ENCODE assay signal across 20 mouse cellular contexts in genomic region chr6:90332561-90333425, GRCm38 (mm10). TPM values are rescaled to one million over a fixed set of nuclear protein-coding genes. Genes with fewer than 3 reads are reported as not detected.
DNase-seq lines count a peak whose midpoint lies in the region; ATAC-seq and TF ChIP-seq lines count a peak whose summit lies in the region.
"Had no signal": no experiment of that assay in that cellular context is flagged by ENCODE, and none has a peak within 500 bp of the region (broad histone marks: within the 10 kb centered on the region; RNA-seq: fewer than 3 reads in every experiment).

Gene Uroc1, plus strand, starts transcription at chr6:90333284.

- no peak within 1 kb of the TSS for H3K27ac ChIP-seq in kidney, embryonic 15.5 days
- H3K27ac ChIP-seq in liver, embryonic 11.5 days (ENCODE audit: low read depth, low read length) = peak within 1 kb of the TSS; percentile 6; the same call in 1 of the 2 replicates
- no peak within 1 kb of the TSS for H3K27ac ChIP-seq in stomach, postnatal 0 days (replicated peaks)
- H3K27ac ChIP-seq in forebrain, postnatal 0 days (ENCODE audit: low read depth, low read length) = no peak within 1 kb of the TSS
- no peak within 1 kb of the TSS for H3K27ac ChIP-seq in midbrain, embryonic 13.5 days
- H3K27ac ChIP-seq: forebrain, embryonic 13.5 days; hindbrain, embryonic 10.5 days; layer of hippocampus, adult 2 months; neural tube, embryonic 13.5 days had no signal

- ATAC-seq in kidney, embryonic 15.5 days (replicated peaks; ENCODE audit: low FRiP score) = peak; percentile 10; the same call in 1 of the 2 replicates
- peak; percentile 82 for ATAC-seq in liver, embryonic 11.5 days (replicated peaks; ENCODE audit: low FRiP score)
- 0 out of 2 replicates have a peak, but pooled peaks have one; percentile 45 for ATAC-seq in stomach, postnatal 0 days (ENCODE audit: low FRiP score, low TSS enrichment)
- ATAC-seq in forebrain, postnatal 0 days = no peak
- ATAC-seq in midbrain, embryonic 13.5 days = no peak
- ATAC-seq: forebrain, embryonic 13.5 days had no signal

- 84% methylated on average over 7 of the region's 7 CpGs for WGBS in kidney, embryonic 15.5 days
- WGBS in liver, embryonic 11.5 days = 72% methylated on average over 7 of the region's 7 CpGs
- 80% methylated on average over 7 of the region's 7 CpGs for WGBS in stomach, postnatal 0 days
- WGBS in forebrain, postnatal 0 days = 88% methylated on average over 7 of the region's 7 CpGs
- WGBS in midbrain, embryonic 13.5 days = 83% methylated on average over 7 of the region's 7 CpGs

- no peak within 1 kb of the TSS for H3K9ac ChIP-seq in kidney, embryonic 15.5 days
- no peak within 1 kb of the TSS for H3K9ac ChIP-seq in liver, embryonic 11.5 days (ENCODE audit: low read depth, low read length)
- H3K9ac ChIP-seq in stomach, postnatal 0 days (ENCODE audit: low read length) = no peak within 1 kb of the TSS
- no peak within 1 kb of the TSS for H3K9ac ChIP-seq in forebrain, postnatal 0 days
- no peak within 1 kb of the TSS for H3K9ac ChIP-seq in midbrain, embryonic 13.5 days (replicated peaks)
- H3K9ac ChIP-seq: forebrain, embryonic 13.5 days; neural tube, embryonic 13.5 days had no signal

- no peak for TF ChIP-seq CTCF in stomach, postnatal 0 days (IDR thresholded peaks at IDR 0.05; ENCODE audit: low read depth)
- TF ChIP-seq CTCF in forebrain, postnatal 0 days (IDR thresholded peaks at IDR 0.05; ENCODE audit: low read depth) = no peak

- DNase-seq in adrenal gland, postnatal 14 days = no peak
- no peak for DNase-seq in adrenal gland, adult 18-20 months (ENCODE audit: low spot score in 2 of 2)
- DNase-seq in liver, embryonic 11.5 days (ENCODE audit: low spot score) = no peak
- DNase-seq in stomach, postnatal 0 days (ENCODE audit: low spot score) = no peak
- DNase-seq in forebrain, postnatal 0 days = no peak
- no peak for DNase-seq in gastrocnemius, postnatal 14 days
- DNase-seq: cerebellum, adult 9-10 months; lung, adult 18-20 months; right cerebral cortex, postnatal 14 days; thymus, postnatal 4 days had no signal

- no peaks in the 10 kb centered on the region for H3K4me1 ChIP-seq in kidney, embryonic 15.5 days
- no peaks in the 10 kb centered on the region for H3K4me1 ChIP-seq in liver, embryonic 11.5 days (replicated peaks; ENCODE audit: control insufficient read depth, insufficient read depth, low read length)
- H3K4me1 ChIP-seq in stomach, postnatal 0 days (replicated peaks; ENCODE audit: control insufficient read depth, insufficient read depth) = no peaks in the 10 kb centered on the region
- no peaks in the 10 kb centered on the region for H3K4me1 ChIP-seq in forebrain, postnatal 0 days (ENCODE audit: insufficient read depth)
- no peaks in the 10 kb centered on the region for H3K4me1 ChIP-seq in midbrain, embryonic 13.5 days (replicated peaks)
- H3K4me1 ChIP-seq: forebrain, embryonic 13.5 days; hindbrain, embryonic 10.5 days; neural tube, embryonic 13.5 days had no signal

- no peak within 1 kb of the TSS for H3K4me3 ChIP-seq in kidney, embryonic 15.5 days (replicated peaks)
- no peak within 1 kb of the TSS for H3K4me3 ChIP-seq in liver, embryonic 11.5 days (ENCODE audit: low read depth, low read length)
- no peak within 1 kb of the TSS for H3K4me3 ChIP-seq in stomach, postnatal 0 days (ENCODE audit: low read depth, low read length)
- no peak within 1 kb of the TSS for H3K4me3 ChIP-seq in forebrain, postnatal 0 days (ENCODE audit: low read depth, low read length)
- no peak within 1 kb of the TSS for H3K4me3 ChIP-seq in midbrain, embryonic 13.5 days (replicated peaks)
- H3K4me3 ChIP-seq: forebrain, embryonic 13.5 days; hindbrain, embryonic 10.5 days; layer of hippocampus, adult 2 months; neural tube, embryonic 13.5 days had no signal

- H3K4me2 ChIP-seq in kidney, embryonic 15.5 days = no peak within 1 kb of the TSS
- H3K4me2 ChIP-seq in liver, embryonic 11.5 days = peak within 1 kb of the TSS; percentile 29; the same call in 1 of the 2 replicates
- no peak within 1 kb of the TSS for H3K4me2 ChIP-seq in stomach, postnatal 0 days (replicated peaks; ENCODE audit: low read depth)
- no peak within 1 kb of the TSS for H3K4me2 ChIP-seq in forebrain, postnatal 0 days (ENCODE audit: low read depth)
- no peak within 1 kb of the TSS for H3K4me2 ChIP-seq in midbrain, embryonic 13.5 days (replicated peaks)
- H3K4me2 ChIP-seq: forebrain, embryonic 13.5 days; neural tube, embryonic 13.5 days had no signal

- no peaks in the 10 kb centered on the region for H3K27me3 ChIP-seq in kidney, embryonic 15.5 days
- no peaks in the 10 kb centered on the region for H3K27me3 ChIP-seq in liver, embryonic 11.5 days (replicated peaks; ENCODE audit: control insufficient read depth, insufficient read depth, low read length)
- H3K27me3 ChIP-seq in stomach, postnatal 0 days (ENCODE audit: control insufficient read depth, insufficient read depth, low read length) = no peaks in the 10 kb centered on the region
- H3K27me3 ChIP-seq in forebrain, postnatal 0 days (ENCODE audit: insufficient read depth, low read length) = no peaks in the 10 kb centered on the region
- no peaks in the 10 kb centered on the region for H3K27me3 ChIP-seq in midbrain, embryonic 13.5 days
- H3K27me3 ChIP-seq: forebrain, embryonic 13.5 days; neural tube, embryonic 13.5 days had no signal

- H3K9me3 ChIP-seq in kidney, embryonic 15.5 days (replicated peaks) = no peaks in the 10 kb centered on the region
- no peaks in the 10 kb centered on the region for H3K9me3 ChIP-seq in liver, embryonic 11.5 days (ENCODE audit: control insufficient read depth, low read length)
- no peaks in the 10 kb centered on the region for H3K9me3 ChIP-seq in stomach, postnatal 0 days (ENCODE audit: control insufficient read depth, low read length)
- no peaks in the 10 kb centered on the region for H3K9me3 ChIP-seq in forebrain, postnatal 0 days (ENCODE audit: low read length)
- no peaks in the 10 kb centered on the region for H3K9me3 ChIP-seq in midbrain, embryonic 13.5 days
- H3K9me3 ChIP-seq: forebrain, embryonic 13.5 days; hindbrain, embryonic 10.5 days; neural tube, embryonic 13.5 days had no signal

- no peaks in the 10 kb centered on the region for H3K36me3 ChIP-seq in kidney, embryonic 15.5 days
- H3K36me3 ChIP-seq in liver, embryonic 11.5 days (ENCODE audit: control insufficient read depth, insufficient read depth, low read length) = no peaks in the 10 kb centered on the region
- H3K36me3 ChIP-seq in stomach, postnatal 0 days (ENCODE audit: control insufficient read depth, insufficient read depth, low read length) = no peaks in the 10 kb centered on the region
- H3K36me3 ChIP-seq in forebrain, postnatal 0 days (ENCODE audit: insufficient read depth) = no peaks in the 10 kb centered on the region
- H3K36me3 ChIP-seq in midbrain, embryonic 13.5 days = no peaks in the 10 kb centered on the region
- H3K36me3 ChIP-seq: hindbrain, embryonic 10.5 days; neural tube, embryonic 13.5 days had no signal

- intact Hi-C loops in gastrocnemius, postnatal 14 days (cut with DNase I; ENCODE audit: low total_unique reads) = no loop called here

- TF ChIP-seq EP300 in stomach, postnatal 0 days (optimal IDR thresholded peaks at IDR 0.05) = no peak

RNA-seq across cellular contexts. Expression of gene Uroc1, which starts in this region (rescaled TPM):
- 1.9 and 32.3 TPM in 2 replicates for total RNA-seq in adrenal gland, postnatal 14 days (2021)
- under 1 TPM; 0.10 to 0.13 TPM for total RNA-seq in adrenal gland, adult 18-20 months (2021)
- polyA plus RNA-seq in kidney, embryonic 15.5 days (2015; fragmentation: Nextera tagmentation; extraction: Ambion mirVana) = 0.17 and 0.44 TPM in 2 replicates
- polyA plus RNA-seq in liver, embryonic 11.5 days (2014; fragmentation: Nextera tagmentation; extraction: Ambion mirVana) = 2.6 and 3.0 TPM in 2 replicates
- 0.16 and 0.33 TPM in 2 replicates for polyA plus RNA-seq in stomach, postnatal 0 days (2015; fragmentation: Nextera tagmentation; extraction: Ambion mirVana)
- total RNA-seq in forebrain, postnatal 0 days (2014; rRNA removed) = not detected in 2 replicates
- polyA plus RNA-seq in forebrain, postnatal 0 days (2015; fragmentation: Nextera tagmentation; extraction: Ambion mirVana) = not detected in 2 replicates
- not detected for total RNA-seq in gastrocnemius, postnatal 14 days (2021)
- polyA plus RNA-seq in midbrain, embryonic 13.5 days (2015; fragmentation: Nextera tagmentation; extraction: Ambion mirVana) = not detected in 2 replicates
- total RNA-seq: CH12.LX; granulocyte monocyte progenitor cell, adult 5-6 weeks; layer of hippocampus, adult 2 months; left cerebral cortex, postnatal 36 days had no signal
- polyA plus RNA-seq: forebrain, embryonic 13.5 days; hindbrain, embryonic 10.5 days; neural tube, embryonic 13.5 days; testis, adult 2 months had no signal

Comparison
In these comparisons a context has a peak if more than half of its experiments do, and no peak if none do; other contexts are left out.
1. Peak in ATAC-seq in kidney, embryonic 15.5 days; RNA of the gene not detected or under 1 TPM.
2. Peak in ATAC-seq in stomach, postnatal 0 days; RNA of the gene not detected or under 1 TPM.